Mouse (Mus musculus): ENCODE data around the gene Mup9.
"Not testable (repeated sequence)": the region's sequence is repeated elsewhere in the genome, so short reads cannot be mapped to it uniquely, and the experiment has no call there.

Mup9 gene

DNA sequence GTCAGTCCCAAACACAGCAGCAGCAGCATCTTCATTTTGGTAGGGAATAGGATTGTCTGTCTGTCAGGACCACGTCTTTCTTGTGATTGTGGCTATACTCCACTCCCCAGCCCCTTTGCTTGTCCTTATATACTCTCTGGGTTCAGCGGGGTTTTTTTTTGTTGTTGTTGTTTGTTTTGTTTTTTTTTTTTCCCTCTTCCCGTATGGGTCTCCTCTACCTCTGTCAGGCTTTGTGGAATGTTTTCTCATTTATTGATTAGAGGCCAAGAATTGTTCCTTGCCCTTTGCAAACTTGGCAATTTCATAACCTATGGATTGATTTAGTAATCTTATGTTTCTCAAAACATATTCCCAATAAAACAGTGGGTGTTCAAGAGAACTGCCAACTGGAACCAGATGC, at the start of gene Mup9:
Mup9 (minus strand) TSS at position 101 of the 400 bp plus-strand sequence.
- not testable (repeated sequence) for DNase-seq (ENCODE audit: low spot score in 2 of 2)
